Mouse (Mus musculus) layer of hippocampus, adult 11-12 months (tissue): ENCODE measurements at regions not wholly inside any gene's neighbourhood (a gene's known extent, or its start where the extent isn't known, plus 50 kb on each side); places are given as distances from the start of the nearest gene placed in this dataset.
A peak's percentile ranks its signal among the peaks of the same experiment; 100 is the strongest.

Source experiments
- DNase-seq: peaks from one replicate; pipeline ENCODE4 v3.0.0; 2022; ENCODE audit warnings: low spot score

DNA sequence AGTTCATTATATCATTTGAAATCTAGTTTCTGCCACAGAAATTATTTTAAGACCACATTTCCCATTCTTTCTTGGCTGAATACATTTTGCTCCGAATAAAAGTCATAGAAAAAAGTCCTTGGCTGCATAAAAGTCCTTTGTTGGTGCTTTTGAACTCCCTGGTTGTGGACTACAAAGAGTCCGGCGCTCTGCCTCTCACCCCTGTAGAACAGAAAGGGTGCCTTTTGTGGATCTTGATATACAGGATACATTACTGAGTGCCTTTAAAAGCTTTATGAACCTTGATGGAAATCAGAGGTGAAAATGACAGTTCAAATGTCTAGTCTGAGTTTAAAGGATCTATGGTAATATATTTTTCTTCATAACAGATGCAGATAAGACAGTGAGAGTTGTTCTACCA is 355.5 kb downstream of the Anxa1 start:
- no peak for DNase-seq

- DNase-seq: no peak
Observed at GRCm38 (mm10) chr19:20027667-20028282, 363.0 kb downstream of the Anxa1 start.

DNA sequence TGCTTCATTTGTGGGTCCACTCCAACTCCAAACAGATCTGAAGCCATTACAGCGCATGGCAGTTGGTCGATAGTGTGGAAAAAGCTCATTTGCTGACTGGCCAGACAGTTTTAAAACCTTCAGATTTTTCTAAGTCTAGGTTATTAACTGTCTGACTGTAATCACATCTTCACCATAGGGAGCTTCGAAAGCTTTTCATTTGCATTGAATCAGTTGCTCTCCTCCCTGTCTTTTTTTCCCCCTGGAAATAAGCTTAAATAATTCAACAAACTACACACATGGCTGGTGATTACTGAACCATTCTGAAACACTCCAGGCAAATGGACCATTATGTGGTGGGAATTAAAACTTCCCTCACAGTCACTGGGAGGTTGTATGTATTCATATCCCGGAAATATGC is 376.6 kb downstream of the Anxa1 start:
- DNase-seq: no peak

- DNase-seq: no peak
Observed at GRCm38 (mm10) chr19:20009801-20010441, 380.8 kb downstream of the Anxa1 start.

- no peak for DNase-seq
Observed at GRCm38 (mm10) chr19:20005932-20006625, 384.7 kb downstream of the Anxa1 start.

DNA sequence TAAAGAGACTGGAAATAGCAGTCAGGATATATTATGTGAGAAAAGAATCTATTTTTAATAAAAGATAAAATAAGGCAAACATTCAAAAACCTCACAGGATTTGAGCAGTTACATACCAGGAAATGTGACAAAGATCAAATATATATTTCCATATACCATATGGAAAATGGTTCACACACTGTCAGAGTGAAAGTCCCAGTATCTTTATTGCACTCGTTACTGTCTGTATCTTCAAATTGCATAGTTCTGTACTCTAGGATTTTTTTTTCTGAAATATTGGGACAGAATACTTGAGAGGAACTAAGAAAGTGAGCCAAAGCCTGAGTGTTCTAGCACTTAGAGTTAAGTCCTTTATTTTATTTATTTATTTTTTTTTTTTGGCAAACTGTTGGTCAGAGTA is 403.5 kb downstream of the Anxa1 start:
- no peak for DNase-seq

DNA sequence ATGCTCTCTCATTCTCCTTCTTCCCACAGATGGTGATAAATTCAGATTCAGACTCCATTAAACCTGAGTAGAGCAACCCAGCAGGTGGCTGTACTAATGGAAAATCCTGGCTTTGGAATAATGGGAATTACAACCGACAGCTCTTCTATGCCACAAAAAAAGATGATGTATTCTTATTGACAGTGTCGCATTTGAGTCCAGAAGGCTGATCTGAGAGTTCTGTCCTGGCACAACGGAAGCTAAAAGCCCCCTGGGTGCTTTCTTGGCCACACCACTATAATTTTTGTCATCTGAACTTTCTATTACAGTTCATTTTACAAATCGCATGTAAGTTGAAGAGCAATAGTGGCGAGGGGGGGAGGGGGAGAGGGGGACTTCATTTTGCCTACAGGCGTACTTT is 411.9 kb downstream of the Anxa1 start:
- no peak for DNase-seq

GRCm38 (mm10) chr19:19977609-19978259 is 413.0 kb downstream of the Anxa1 start:
- no peak for DNase-seq

GRCm38 (mm10) chr19:19976776-19977175 is 414.0 kb downstream of the Anxa1 start:
- no peak for DNase-seq

- DNase-seq: no peak
Observed at GRCm38 (mm10) chr19:19969780-19970512, 420.8 kb downstream of the Anxa1 start.

GRCm38 (mm10) chr19:19969335-19969734 is 421.4 kb downstream of the Anxa1 start:
- no peak for DNase-seq

DNA sequence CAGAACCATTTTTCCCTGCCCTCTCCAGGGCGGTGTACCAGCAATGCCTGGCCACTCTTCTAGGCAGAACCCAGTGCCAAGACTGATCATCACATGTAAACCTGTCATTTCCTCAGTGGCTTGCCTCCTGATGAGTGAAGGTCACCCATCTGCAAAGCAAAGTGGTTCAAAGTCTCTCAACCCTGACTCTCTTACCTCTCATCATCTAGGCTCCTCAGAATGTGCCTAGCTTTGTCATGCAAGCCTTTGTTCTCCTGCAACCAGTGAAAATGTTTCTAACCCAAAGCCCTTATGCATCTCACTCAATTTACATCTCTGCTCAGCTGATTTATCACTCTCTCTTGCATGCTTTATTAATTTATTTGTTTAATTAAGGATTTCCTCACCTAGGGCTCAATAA is 445.5 kb downstream of the Anxa1 start:
- no peak for DNase-seq

GRCm38 (mm10) chr19:19942697-19943096 is 448.0 kb downstream of the Anxa1 start:
- no peak for DNase-seq

DNA sequence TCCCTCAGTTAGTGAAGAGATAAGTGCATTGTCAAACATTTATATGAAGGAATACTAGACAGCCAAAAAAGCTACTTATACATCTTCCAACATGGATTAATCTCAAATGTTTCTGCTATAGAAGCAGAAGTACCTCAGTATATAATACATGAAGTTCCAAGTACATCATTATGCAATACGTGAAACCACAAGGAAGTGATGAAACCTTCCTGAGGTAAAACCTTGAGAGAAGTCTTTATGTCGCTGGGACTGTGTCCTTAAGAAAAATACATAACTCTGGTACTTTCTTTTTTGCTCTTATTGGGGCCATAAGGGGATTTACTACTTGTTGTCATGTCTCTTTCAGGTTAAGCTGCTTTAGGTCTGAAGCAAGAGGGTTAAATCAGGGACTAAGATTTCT is 469.6 kb downstream of the Anxa1 start:
- no peak for DNase-seq

DNA sequence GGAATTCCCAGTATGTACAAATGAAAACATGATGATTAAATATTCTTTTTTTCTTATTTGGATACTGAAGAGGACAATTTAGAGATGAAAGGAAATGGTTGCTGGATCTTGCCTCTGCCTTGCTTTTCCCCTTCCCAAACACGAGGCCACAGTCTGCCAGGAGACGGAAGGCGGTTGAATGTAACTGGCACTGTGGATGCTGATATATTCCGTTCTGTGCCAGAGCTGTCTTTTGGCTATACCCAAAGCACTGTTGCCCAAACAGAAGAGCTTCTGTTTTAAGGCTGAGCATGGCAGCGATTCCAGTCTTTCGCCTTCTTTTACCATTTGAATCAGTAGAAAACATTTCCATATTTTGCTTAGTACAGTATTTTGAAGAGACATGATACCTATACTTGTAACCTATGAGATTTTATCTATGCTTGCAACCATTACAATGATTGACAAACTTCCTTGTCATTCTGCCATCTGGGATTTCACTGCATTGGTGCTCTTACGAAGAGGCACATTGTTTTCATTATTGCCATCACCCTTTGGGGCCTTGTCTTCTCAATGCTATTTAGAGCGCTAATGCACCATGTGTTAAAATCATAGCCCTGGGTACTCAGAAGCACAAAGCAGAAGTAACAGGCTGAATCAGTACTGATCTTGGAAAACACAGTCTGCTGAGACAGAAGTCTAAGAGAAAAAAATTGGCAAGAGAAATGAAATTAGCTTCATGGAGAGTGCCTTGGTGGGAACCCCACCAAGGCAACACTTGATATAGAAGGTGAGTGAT is 504.6 kb downstream of the Anxa1 start:
- peak; percentile 15 for DNase-seq

GRCm38 (mm10) chr19:19880895-19881294 is 509.8 kb downstream of the Anxa1 start:
- no peak for DNase-seq

DNA sequence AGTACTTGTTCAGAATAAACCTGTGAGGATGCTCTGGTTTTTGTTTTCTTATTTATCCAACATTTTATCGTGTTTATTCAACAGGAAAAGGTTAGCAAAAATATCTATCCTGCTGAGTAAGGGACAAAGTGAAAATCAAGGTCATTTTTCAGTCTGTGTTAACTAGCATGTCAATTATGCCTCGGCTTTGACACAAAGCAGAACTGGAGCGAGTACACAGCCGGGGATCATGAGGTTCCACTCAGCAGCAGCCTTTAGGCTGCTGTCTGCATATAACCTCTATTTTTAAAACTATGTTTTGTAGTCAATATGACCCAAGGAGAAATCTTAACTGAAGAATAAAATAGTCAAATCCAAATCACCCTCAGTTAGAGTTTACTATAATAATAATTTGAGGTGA is 542.6 kb downstream of the Anxa1 start:
- DNase-seq: no peak

GRCm38 (mm10) chr19:19807992-19808391 is 582.8 kb downstream of the Anxa1 start:
- no peak for DNase-seq

DNA sequence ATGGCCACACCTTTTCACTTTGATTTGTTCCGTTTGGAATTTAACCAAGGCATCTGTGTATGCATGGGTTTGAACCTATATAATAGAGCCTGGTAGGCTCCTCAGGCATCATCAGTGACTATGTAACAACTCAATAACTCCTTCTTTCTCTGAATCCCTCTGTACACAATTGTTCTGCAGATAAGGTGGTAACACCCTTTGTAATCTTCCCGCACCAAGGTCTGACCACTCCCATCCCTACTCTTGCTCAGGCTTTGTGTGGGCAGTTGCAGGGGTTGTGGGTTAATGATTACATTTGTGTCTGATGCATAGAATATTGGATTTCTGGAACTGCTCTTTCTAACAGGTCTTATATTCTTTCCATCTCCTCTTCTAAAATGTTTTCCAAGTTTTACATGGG is 596.9 kb downstream of the Anxa1 start:
- DNase-seq: no peak

DNA sequence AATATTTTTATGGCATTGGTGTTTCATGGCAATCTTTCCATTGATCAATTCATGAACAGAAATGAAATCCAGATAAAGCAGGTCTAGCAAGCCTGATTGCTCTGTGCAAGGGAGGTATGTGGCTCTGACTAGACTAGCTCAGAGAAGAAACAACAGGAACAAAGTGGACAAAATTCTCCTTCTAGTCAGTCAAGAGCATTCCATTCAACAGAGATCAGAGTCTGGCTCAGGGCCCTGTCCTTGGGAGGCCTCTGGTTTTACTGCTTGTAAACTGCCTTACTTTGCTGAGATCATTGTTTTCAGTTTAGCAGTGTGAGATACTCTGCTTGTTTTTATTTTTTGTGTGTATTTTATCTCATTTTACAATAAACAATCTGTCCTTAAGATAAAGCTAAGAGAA is 607.2 kb downstream of the Anxa1 start:
- no peak for DNase-seq

- peak; percentile 11 for DNase-seq
Observed at GRCm38 (mm10) chr19:19777891-19778290, 612.9 kb downstream of the Anxa1 start.

GRCm38 (mm10) chr19:19770990-19771389 is 619.8 kb downstream of the Anxa1 start:
- DNase-seq: no peak
